Mouse (Mus musculus) ES-Bruce4 (cell line): ENCODE measurements at regions not wholly inside any gene's neighbourhood (a gene's known extent, or its start where the extent isn't known, plus 50 kb on each side); places are given as distances from the start of the nearest gene placed in this dataset.

Source experiments
- H3K27ac ChIP-seq: 2 replicates; pipeline ENCODE4 v1.5.1; 2012; ENCODE audit warnings: low read length, inconsistent platforms; ENCODE audit not compliant: insufficient read depth
- H3K27me3 ChIP-seq: 2 replicates; pipeline ENCODE4 v1.6.1; 2012; ENCODE audit warnings: mild to moderate bottlenecking, low read length, inconsistent platforms; ENCODE audit not compliant: control insufficient read depth, poor library complexity, insufficient read depth, severe bottlenecking
- H3K36me3 ChIP-seq: 2 replicates; pipeline ENCODE4 v1.6.1; 2012; ENCODE audit warnings: inconsistent platforms, mild to moderate bottlenecking, low read length, moderate library complexity; ENCODE audit not compliant: control insufficient read depth, poor library complexity, insufficient read depth, severe bottlenecking
- H3K4me1 ChIP-seq: one replicate; pipeline ENCODE4 v1.8.1; 2011; ENCODE audit warnings: low read length; ENCODE audit not compliant: control insufficient read depth, insufficient read depth
- H3K4me3 ChIP-seq: 2 replicates; pipeline ENCODE4 v1.5.1; 2011; ENCODE audit warnings: low read depth, mild to moderate bottlenecking, low read length
- H3K9ac ChIP-seq: 2 replicates; pipeline ENCODE4 v1.6.1; 2012; ENCODE audit warnings: low read depth, mild to moderate bottlenecking, inconsistent platforms; ENCODE audit not compliant: poor library complexity, severe bottlenecking
- H3K9me3 ChIP-seq: replicated peaks from 2 replicates; pipeline ENCODE4 v1.6.1; 2012; ENCODE audit warnings: mild to moderate bottlenecking, low read length, inconsistent platforms; ENCODE audit not compliant: control insufficient read depth, poor library complexity, insufficient read depth, severe bottlenecking
- CTCF ChIP-seq: IDR thresholded peaks from one replicate; pipeline ENCODE4 v1.8.1; 2011; ENCODE audit warnings: low read depth, low read length
- EP300 ChIP-seq: IDR thresholded peaks from 2 replicates; pipeline ENCODE4 v1.6.1; 2011; ENCODE audit warnings: low read depth, low read length; ENCODE audit not compliant: insufficient read depth
- POLR2A ChIP-seq: IDR thresholded peaks from one replicate; pipeline ENCODE4 v1.8.1; 2011; ENCODE audit warnings: low read length; ENCODE audit not compliant: insufficient read depth

DNA sequence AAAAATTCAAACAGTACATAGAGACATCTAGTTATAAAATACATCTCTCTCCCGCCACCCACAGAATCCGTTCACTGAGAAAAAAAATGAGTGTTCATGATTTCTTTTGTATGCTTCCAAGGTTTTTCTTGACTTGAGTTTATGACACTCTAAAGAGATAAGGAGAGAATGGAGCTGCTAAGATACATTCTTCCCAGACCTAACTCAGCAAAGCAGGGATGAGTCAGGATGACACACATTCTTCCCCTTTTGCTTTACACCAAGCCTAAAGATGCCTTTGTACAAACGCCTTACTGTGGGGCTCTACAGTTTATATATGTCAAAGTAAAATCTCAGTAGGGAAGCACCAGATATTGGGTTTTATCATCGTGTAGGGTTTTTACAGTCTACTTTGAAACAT, 133.1 kb upstream of the Slc44a1 start:
- no peaks in the 10 kb centered on the region for H3K36me3 ChIP-seq

DNA sequence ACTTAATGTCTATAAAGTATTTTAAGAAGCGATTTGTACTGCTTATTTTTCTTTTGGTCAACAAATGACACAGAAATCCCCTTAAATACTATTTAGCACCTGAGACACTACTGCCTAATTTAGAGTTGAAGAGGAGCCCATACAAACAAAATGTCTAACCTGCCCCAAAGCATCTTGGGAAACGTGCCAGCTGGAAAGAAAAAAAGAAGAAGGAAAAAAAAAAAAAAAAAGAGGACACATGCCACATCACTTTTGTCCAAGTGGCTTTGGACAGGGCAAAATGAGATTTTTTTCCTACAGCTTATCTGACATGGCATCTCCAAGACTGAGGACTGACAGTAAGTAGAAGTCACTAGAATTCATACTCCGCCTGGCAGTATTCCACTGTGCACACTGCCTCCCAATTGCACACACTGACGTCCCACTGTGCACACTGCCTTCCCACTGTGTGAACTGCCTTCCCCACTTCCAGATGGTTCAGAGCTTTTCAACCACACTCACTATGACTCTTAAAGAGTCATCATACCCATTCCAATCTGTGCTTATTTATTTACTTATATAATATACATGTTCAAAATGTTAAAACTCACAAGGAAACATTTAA, 135.3 kb upstream of the Slc44a1 start:
- Histone ChIP-seq H3K9me3 (no peaks in the 10 kb centered on the region), H3K9ac (no peak overlapping the region), H3K36me3 (no peaks in the 10 kb centered on the region), H3K27me3 (no peaks in the 10 kb centered on the region), H3K27ac (no peak overlapping the region), H3K4me3 (no peak overlapping the region), H3K4me1 (no peaks in the 10 kb centered on the region)
- no peak for TF ChIP-seq CTCF
- no peak for TF ChIP-seq EP300
- TF ChIP-seq POLR2A: no peak

More for the DNA sequence above, 133.1 kb upstream of the Slc44a1 start:
- Histone ChIP-seq H3K9ac (no peak overlapping the region), H3K9me3 (no peaks in the 10 kb centered on the region), H3K27ac (no peak overlapping the region), H3K4me1 (no peaks in the 10 kb centered on the region), H3K27me3 (no peaks in the 10 kb centered on the region), H3K4me3 (no peak overlapping the region)
- TF ChIP-seq POLR2A: no peak
- TF ChIP-seq CTCF: no peak

GRCm38 (mm10) chr4:53304290-53304654, 135.9 kb upstream of the Slc44a1 start:
- H3K9ac ChIP-seq: no peak overlapping the region
- H3K4me1 ChIP-seq: no peaks in the 10 kb centered on the region
- no peaks in the 10 kb centered on the region for H3K27me3 ChIP-seq
- no peak overlapping the region for H3K27ac ChIP-seq
- H3K4me3 ChIP-seq: no peak overlapping the region
- H3K36me3 ChIP-seq: no peaks in the 10 kb centered on the region
- TF ChIP-seq POLR2A (no peak), CTCF (no peak), EP300 (no peak)
- H3K9me3 ChIP-seq: no peaks in the 10 kb centered on the region

- H3K27me3 ChIP-seq: no peaks in the 10 kb centered on the region
- H3K9ac ChIP-seq: no peak overlapping the region
- no peak for TF ChIP-seq CTCF
- TF ChIP-seq POLR2A: no peak
- no peak for TF ChIP-seq EP300
- no peak overlapping the region for H3K27ac ChIP-seq
- H3K4me3 ChIP-seq: no peak overlapping the region
- H3K36me3 ChIP-seq: no peaks in the 10 kb centered on the region
- no peaks in the 10 kb centered on the region for H3K4me1 ChIP-seq
- no peaks in the 10 kb centered on the region for H3K9me3 ChIP-seq
Observed at GRCm38 (mm10) chr4:53303621-53304289, 136.5 kb upstream of the Slc44a1 start.

GRCm38 (mm10) chr4:53297975-53298374, 138.3 kb upstream of the Abca1 start:
- Histone ChIP-seq H3K27me3 (no peaks in the 10 kb centered on the region), H3K9me3 (peaks cover 7% of the 10 kb centered on the region; the same call in 1 of the 2 replicates), H3K36me3 (no peaks in the 10 kb centered on the region), H3K4me1 (no peaks in the 10 kb centered on the region), H3K4me3 (no peak overlapping the region), H3K27ac (no peak overlapping the region), H3K9ac (no peak overlapping the region)
- no peak for TF ChIP-seq POLR2A
- TF ChIP-seq CTCF: no peak
- no peak for TF ChIP-seq EP300

DNA sequence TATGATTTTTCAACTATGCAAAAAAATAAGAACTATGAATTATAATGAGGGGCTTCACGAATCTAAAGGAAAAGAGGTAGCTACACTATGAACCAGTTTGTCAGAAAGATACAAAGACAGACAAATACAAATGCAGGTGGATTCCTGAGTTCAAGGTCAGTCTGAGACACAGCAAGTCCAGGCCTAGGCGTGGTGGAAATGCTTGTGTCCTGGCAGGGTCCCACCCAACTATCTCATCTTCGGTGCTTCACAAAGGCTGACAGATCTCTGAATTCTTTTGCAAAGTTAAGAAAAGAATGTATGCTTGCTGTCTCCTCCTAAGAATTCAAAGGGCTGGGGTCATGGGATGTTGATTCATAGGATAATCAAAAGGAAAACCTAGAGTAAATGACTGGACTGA, 132.9 kb upstream of the Abca1 start:
- no peaks in the 10 kb centered on the region for H3K36me3 ChIP-seq
- no peak overlapping the region for H3K9ac ChIP-seq
- no peak overlapping the region for H3K4me3 ChIP-seq
- peaks cover 18% of the 10 kb centered on the region for H3K9me3 ChIP-seq
- no peaks in the 10 kb centered on the region for H3K4me1 ChIP-seq
- TF ChIP-seq EP300: no peak
- no peak for TF ChIP-seq CTCF
- no peak for TF ChIP-seq POLR2A
- H3K27ac ChIP-seq: no peak overlapping the region
- no peaks in the 10 kb centered on the region for H3K27me3 ChIP-seq
